Mouse (Mus musculus) brain, embryonic 18.5 days (tissue): Measurements from ENCODE around the gene 4933406M09Rik.

Experiments
- DNase-seq: peaks from one replicate; pipeline ENCODE4 v3.0.0-alpha.2; 2012; ENCODE audit warnings: low read depth, low spot score

4933406M09Rik gene

GRCm38 (mm10) chr1:134433002-134433401, 47.3 kb downstream of the 4933406M09Rik start:
- DNase-seq: no peak

GRCm38 (mm10) chr1:134433473-134433872, 47.7 kb downstream of the 4933406M09Rik start:
- no peak for DNase-seq

- DNase-seq: no peak
These were observed 49.7 kb downstream of the 4933406M09Rik start for GRCm38 (mm10) chr1:134435414-134435813.

DNA sequence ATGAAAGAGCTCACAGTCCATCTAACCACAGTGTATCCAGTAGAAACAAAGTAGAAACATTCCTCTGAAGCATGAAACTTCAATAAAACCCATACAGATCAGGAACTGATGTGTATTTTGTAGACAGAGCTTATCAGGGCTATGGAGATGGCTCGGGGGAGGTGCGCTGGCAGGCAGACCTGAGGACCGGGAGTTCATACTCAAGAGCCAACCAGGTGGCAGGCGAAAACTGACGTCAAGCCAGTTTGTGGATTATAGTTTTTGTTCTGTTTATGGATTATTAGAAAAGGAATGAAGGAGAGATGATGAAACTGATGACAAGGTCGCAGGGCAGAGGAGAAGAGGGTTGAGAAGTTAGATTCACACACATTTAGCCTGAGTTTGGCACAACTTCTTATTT, 54.7 kb downstream of the 4933406M09Rik start:
- DNase-seq: no peak
